Mouse (Mus musculus) liver, embryonic 12.5 days (tissue): ENCODE data around the gene Rbm47. TPM values are rescaled to one million over a fixed set of nuclear protein-coding genes. Genes with fewer than 3 reads are reported as not detected.

Source experiments
- ATAC-seq: fragments of 200-750 bp; cut with Nextera tagmentation; 2 replicates; pipeline ENCODE4 v1.8.0; 2017; ENCODE audit warnings: moderate number of reproducible peaks, mild to moderate bottlenecking, moderate library complexity
- H3K27ac ChIP-seq: fragments of 300-500 bp; sonication (generic); 2 replicates; pipeline ENCODE4 v1.5.1; 2016; ENCODE audit warnings: mild to moderate bottlenecking
- H3K27me3 ChIP-seq: fragments of 300-500 bp; sonication (generic); replicated peaks from 2 replicates; pipeline ENCODE4 v1.6.1; 2016; ENCODE audit warnings: mild to moderate bottlenecking, moderate library complexity
- H3K36me3 ChIP-seq: fragments of 300-500 bp; sonication (generic); 2 replicates; pipeline ENCODE4 v1.6.1; 2016; ENCODE audit warnings: mild to moderate bottlenecking, moderate library complexity
- H3K4me1 ChIP-seq: fragments of 300-500 bp; sonication (generic); 2 replicates; pipeline ENCODE4 v1.6.1; 2016
- H3K4me2 ChIP-seq: fragments of 300-500 bp; sonication (generic); 2 replicates; pipeline ENCODE4 v1.6.1; 2016; ENCODE audit warnings: mild to moderate bottlenecking, moderate library complexity
- H3K4me3 ChIP-seq: fragments of 300-500 bp; sonication (generic); 2 replicates; pipeline ENCODE4 v1.5.1; 2016; ENCODE audit warnings: mild to moderate bottlenecking, moderate library complexity
- H3K9ac ChIP-seq: fragments of 300-500 bp; sonication (generic); 2 replicates; pipeline ENCODE4 v1.6.1; 2016; ENCODE audit warnings: mild to moderate bottlenecking, moderate library complexity
- H3K9me3 ChIP-seq: fragments of 300-500 bp; sonication (generic); replicated peaks from 2 replicates; pipeline ENCODE4 v1.6.1; 2016; ENCODE audit warnings: mild to moderate bottlenecking, moderate library complexity
- WGBS: fragments of 180-500 bp; shearing (Covaris S2); methylation state at CpG from one replicate; pipeline ENCODE4 v1.1.7; 2016; ENCODE audit not compliant: insufficient replicate concordance; 5-methylcytosine and 5-hydroxymethylcytosine counted together
- polyA plus RNA-seq: library from polyadenylated mRNA; unstranded; fragments of >200 nt; fragmentation: Nextera tagmentation; extraction: Ambion mirVana; gene quantifications from 2 replicates; pipeline ENCODE4 v1.2.1, GENCODE M21; 2016

The Rbm47 gene
- polyA plus RNA-seq, result 9.0 and 9.4 TPM in 2 replicates

GRCm38 (mm10) chr5:66173018-66173417 is at the start of gene Rbm47:
Gene Rbm47 (minus strand): TSS chr5:66173118.
- H3K27me3 ChIP-seq, result no peaks in the 10 kb centered on the region
- no peak within 1 kb of the TSS for H3K4me3 ChIP-seq
- no peaks in the 10 kb centered on the region for H3K4me1 ChIP-seq
- H3K9ac ChIP-seq, result no peak within 1 kb of the TSS
- no peak within 1 kb of the TSS for H3K27ac ChIP-seq
- H3K36me3 ChIP-seq, result no peaks in the 10 kb centered on the region
- H3K9me3 ChIP-seq, result no peaks in the 10 kb centered on the region
- no peak for ATAC-seq
- WGBS, result 56% methylated on average over 2 of the region's 2 CpGs
- no peak within 1 kb of the TSS for H3K4me2 ChIP-seq

GRCm38 (mm10) chr5:66220620-66221019 is 47.7 kb upstream of the Rbm47 start:
- ATAC-seq, result no peak
- H3K9me3 ChIP-seq, result no peaks in the 10 kb centered on the region
- no peaks in the 10 kb centered on the region for H3K36me3 ChIP-seq
- H3K27ac ChIP-seq, result no peak overlapping the region
- no peaks in the 10 kb centered on the region for H3K27me3 ChIP-seq
- 71% methylated on average over 9 of the region's 9 CpGs for WGBS
- H3K4me3 ChIP-seq, result no peak overlapping the region
- H3K4me2 ChIP-seq, result no peak overlapping the region
- peaks cover 21% of the 10 kb centered on the region for H3K4me1 ChIP-seq
- no peak overlapping the region for H3K9ac ChIP-seq

- Histone ChIP-seq H3K9me3 (no peaks in the 10 kb centered on the region), H3K27me3 (no peaks in the 10 kb centered on the region), H3K4me2 (no peak overlapping the region), H3K9ac (no peak overlapping the region), H3K4me1 (peaks cover 27% of the 10 kb centered on the region), H3K4me3 (no peak overlapping the region), H3K27ac (no peak overlapping the region), H3K36me3 (no peaks in the 10 kb centered on the region)
- no peak for ATAC-seq
- WGBS, result 67% methylated on average over 6 of the region's 6 CpGs
Measured at GRCm38 (mm10) chr5:66219692-66220091, 46.8 kb upstream of the Rbm47 start.

GRCm38 (mm10) chr5:66215569-66216277 is 42.8 kb upstream of the Rbm47 start:
- H3K4me1 ChIP-seq, result peaks cover 27% of the 10 kb centered on the region
- H3K4me2 ChIP-seq, result peak overlapping the region; percentile 24; the same call in 1 of the 2 replicates
- H3K36me3 ChIP-seq, result no peaks in the 10 kb centered on the region
- peak; percentile 88 for ATAC-seq
- no peak overlapping the region for H3K9ac ChIP-seq
- H3K27me3 ChIP-seq, result no peaks in the 10 kb centered on the region
- WGBS, result 39% methylated on average over 10 of the region's 10 CpGs
- no peaks in the 10 kb centered on the region for H3K9me3 ChIP-seq
- no peak overlapping the region for H3K4me3 ChIP-seq
- peak overlapping the region; percentile 47; the same call in 1 of the 2 replicates for H3K27ac ChIP-seq

GRCm38 (mm10) chr5:66214395-66214935 is 41.5 kb upstream of the Rbm47 start:
- Histone ChIP-seq H3K4me3 (no peak overlapping the region), H3K4me2 (no peak overlapping the region), H3K9ac (no peak overlapping the region), H3K27ac (no peak overlapping the region), H3K27me3 (no peaks in the 10 kb centered on the region), H3K9me3 (no peaks in the 10 kb centered on the region), H3K4me1 (peaks cover 27% of the 10 kb centered on the region), H3K36me3 (no peaks in the 10 kb centered on the region)
- no peak for ATAC-seq
- WGBS, result 57% methylated on average over 7 of the region's 7 CpGs

- Histone ChIP-seq H3K4me3 (no peak overlapping the region), H3K4me1 (no peaks in the 10 kb centered on the region; the same call in 1 of the 2 replicates), H3K27me3 (no peaks in the 10 kb centered on the region), H3K36me3 (no peaks in the 10 kb centered on the region), H3K27ac (no peak overlapping the region), H3K9me3 (no peaks in the 10 kb centered on the region), H3K9ac (no peak overlapping the region), H3K4me2 (no peak overlapping the region)
- 72% methylated on average over 5 of the region's 5 CpGs for WGBS
- no peak for ATAC-seq
Measured at GRCm38 (mm10) chr5:66209532-66210176, 36.7 kb upstream of the Rbm47 start.

- ATAC-seq, result no peak
Measured at GRCm38 (mm10) chr5:66204966-66205365, 32.0 kb upstream of the Rbm47 start.

GRCm38 (mm10) chr5:66203424-66203823 is 30.5 kb upstream of the Rbm47 start:
- Histone ChIP-seq H3K9ac (no peak overlapping the region), H3K4me2 (no peak overlapping the region), H3K27me3 (no peaks in the 10 kb centered on the region), H3K4me1 (no peaks in the 10 kb centered on the region), H3K9me3 (no peaks in the 10 kb centered on the region), H3K27ac (no peak overlapping the region), H3K36me3 (no peaks in the 10 kb centered on the region), H3K4me3 (no peak overlapping the region)
- WGBS, result 83% methylated on average over 1 of the region's 1 CpGs
- ATAC-seq, result no peak

More at GRCm38 (mm10) chr5:66204966-66205365, 32.0 kb upstream of the Rbm47 start:
- no peak overlapping the region for H3K4me3 ChIP-seq
- no peak overlapping the region for H3K9ac ChIP-seq
- WGBS, result 68% methylated on average over 4 of the region's 4 CpGs
- H3K27me3 ChIP-seq, result no peaks in the 10 kb centered on the region
- no peaks in the 10 kb centered on the region for H3K36me3 ChIP-seq
- no peak overlapping the region for H3K4me2 ChIP-seq
- H3K9me3 ChIP-seq, result no peaks in the 10 kb centered on the region
- H3K4me1 ChIP-seq, result no peaks in the 10 kb centered on the region
- no peak overlapping the region for H3K27ac ChIP-seq

- no peaks in the 10 kb centered on the region for H3K9me3 ChIP-seq
- H3K4me2 ChIP-seq, result no peak overlapping the region
- no peak overlapping the region for H3K27ac ChIP-seq
- no peaks in the 10 kb centered on the region for H3K27me3 ChIP-seq
- ATAC-seq, result no peak
- no peaks in the 10 kb centered on the region for H3K4me1 ChIP-seq
- H3K9ac ChIP-seq, result no peak overlapping the region
- H3K36me3 ChIP-seq, result no peaks in the 10 kb centered on the region
- 29% methylated on average over 10 of the region's 10 CpGs for WGBS
- H3K4me3 ChIP-seq, result no peak overlapping the region
Measured at GRCm38 (mm10) chr5:66200044-66200443, 27.1 kb upstream of the Rbm47 start.

- Histone ChIP-seq H3K4me3 (no peak overlapping the region), H3K4me2 (no peak overlapping the region), H3K36me3 (no peaks in the 10 kb centered on the region), H3K9ac (no peak overlapping the region), H3K4me1 (no peaks in the 10 kb centered on the region), H3K9me3 (no peaks in the 10 kb centered on the region), H3K27me3 (no peaks in the 10 kb centered on the region), H3K27ac (no peak overlapping the region)
- WGBS, result 74% methylated on average over 10 of the region's 10 CpGs
- no peak for ATAC-seq
Measured at GRCm38 (mm10) chr5:66195323-66195722, 22.4 kb upstream of the Rbm47 start.

- Histone ChIP-seq H3K4me1 (no peaks in the 10 kb centered on the region), H3K27ac (no peak overlapping the region), H3K9me3 (no peaks in the 10 kb centered on the region), H3K27me3 (no peaks in the 10 kb centered on the region), H3K4me2 (no peak overlapping the region), H3K4me3 (no peak overlapping the region), H3K36me3 (no peaks in the 10 kb centered on the region), H3K9ac (no peak overlapping the region)
- WGBS, result 76% methylated on average over 11 of the region's 11 CpGs
- no peak for ATAC-seq
Measured at GRCm38 (mm10) chr5:66193218-66193846, 20.4 kb upstream of the Rbm47 start.

GRCm38 (mm10) chr5:66191185-66191503 is 18.2 kb upstream of the Rbm47 start:
- no peaks in the 10 kb centered on the region for H3K27me3 ChIP-seq
- H3K36me3 ChIP-seq, result no peaks in the 10 kb centered on the region
- no peak overlapping the region for H3K4me3 ChIP-seq
- 61% methylated on average over 7 of the region's 7 CpGs for WGBS
- H3K9me3 ChIP-seq, result no peaks in the 10 kb centered on the region
- no peaks in the 10 kb centered on the region for H3K4me1 ChIP-seq
- no peak for ATAC-seq
- H3K9ac ChIP-seq, result no peak overlapping the region
- no peak overlapping the region for H3K27ac ChIP-seq
- no peak overlapping the region for H3K4me2 ChIP-seq
